Mouse (Mus musculus) thymus, adult 2 months (tissue): ENCODE measurements around the gene Gm11569.
"Not testable (repeated sequence)": the region's sequence is repeated elsewhere in the genome, so short reads cannot be mapped to it uniquely, and the experiment has no call there.

Experiments
- CTCF ChIP-seq: fragments of 200-500 bp; IDR thresholded peaks from 2 replicates; pipeline ENCODE4 v1.5.1; 2012; ENCODE audit warnings: mild to moderate bottlenecking, control low read depth, low read length, moderate library complexity, borderline replicate concordance; ENCODE audit not compliant: control insufficient read depth, poor library complexity, insufficient read depth; ENCODE audit errors: extremely low read depth
- POLR2A ChIP-seq: fragments of 200-500 bp; IDR thresholded peaks from 2 replicates; pipeline ENCODE4 v1.6.1; 2012; ENCODE audit warnings: mild to moderate bottlenecking, low read length, control low read depth, moderate library complexity; ENCODE audit not compliant: control insufficient read depth, poor library complexity, insufficient read depth; ENCODE audit errors: extremely low read depth

DNA sequence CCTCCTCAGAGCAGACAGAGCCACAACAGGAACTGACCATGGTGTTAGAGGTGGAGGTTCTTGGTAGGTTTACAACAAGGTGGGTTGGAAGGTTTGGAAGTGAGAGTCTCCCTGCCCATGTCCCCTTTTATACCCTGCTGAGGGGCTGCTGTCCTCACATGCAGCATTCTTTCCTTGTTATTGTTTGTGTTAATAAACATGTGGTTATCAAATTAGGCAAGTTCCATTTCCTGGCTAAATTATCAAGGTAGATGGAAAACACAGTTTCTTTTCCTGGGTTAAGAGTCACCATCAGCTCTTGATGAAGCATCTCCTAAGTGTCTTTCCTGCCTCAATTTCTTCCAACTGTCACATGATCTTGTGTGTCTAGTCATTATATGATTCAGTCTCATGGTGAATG, 25.9 kb downstream of the Gm11569 start, which contains the start of gene Gm11595:
- TF ChIP-seq CTCF, POLR2A: not testable (repeated sequence)
